Mouse (Mus musculus): Measurements from ENCODE around the gene Il24. TPM values are rescaled to one million over a fixed set of nuclear protein-coding genes. Genes with fewer than 3 reads are reported as not detected.

Il24 gene
- polyA plus RNA-seq, 1 experiment = not detected

GRCm38 (mm10) chr1:130893329-130894040, 6.2 kb upstream of the Il24 start:
- DNase-seq (ENCODE audit: low read depth in 1 of 2, low spot score in 2 of 2) = no peak
- Histone ChIP-seq H3K4me3 (ENCODE audit: extremely low read depth, insufficient read depth, insufficient read length) (no peak overlapping the region), H3K27ac (ENCODE audit: insufficient read depth, low read length) (no peak overlapping the region), H3K27me3 (ENCODE audit: control insufficient read depth, insufficient read depth, low read length) (no peaks in the 10 kb centered on the region), H3K4me1 (ENCODE audit: control insufficient read depth, insufficient read depth, insufficient read length) (no peaks in the 10 kb centered on the region), H3K36me3 (ENCODE audit: control insufficient read depth, insufficient read depth, low read length) (no peaks in the 10 kb centered on the region)
- no peak for TF ChIP-seq POLR2A (IDR thresholded peaks at IDR 0.05; ENCODE audit: low read depth, low read length)
- no peak for TF ChIP-seq CTCF (IDR thresholded peaks at IDR 0.05; ENCODE audit: extremely low read depth, insufficient read depth, insufficient read length, insufficient replicate concordance)
- 82% methylated on average over 9 of the region's 9 CpGs for WGBS

DNA sequence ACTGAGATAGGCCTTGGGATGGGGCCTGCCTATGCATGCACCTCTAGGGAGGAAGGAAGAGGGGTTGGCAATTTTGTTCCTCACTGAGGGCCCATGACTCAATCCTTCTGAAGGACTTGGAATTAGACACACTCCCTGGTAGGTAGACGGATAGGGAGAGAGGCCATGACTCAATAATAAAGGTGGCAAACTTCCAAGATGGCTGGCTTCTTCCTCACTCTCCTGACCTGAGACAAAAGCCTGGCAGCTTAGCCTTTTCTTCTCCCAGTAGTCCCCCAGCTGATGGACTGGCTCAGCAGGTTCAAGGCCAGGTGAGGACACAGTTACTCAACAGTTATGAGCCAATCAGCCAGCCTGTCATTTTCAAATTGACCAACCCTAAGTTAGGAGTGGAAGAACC, 5.2 kb upstream of the Il24 start:
- H3K27ac ChIP-seq (ENCODE audit: insufficient read depth, low read length) = no peak overlapping the region
- no peak for DNase-seq (ENCODE audit: low read depth in 1 of 2, low spot score in 2 of 2)
- H3K27me3 ChIP-seq (ENCODE audit: control insufficient read depth, insufficient read depth, low read length) = no peaks in the 10 kb centered on the region
- no peak overlapping the region for H3K4me3 ChIP-seq (ENCODE audit: extremely low read depth, insufficient read depth, insufficient read length)
- no peaks in the 10 kb centered on the region for H3K36me3 ChIP-seq (ENCODE audit: control insufficient read depth, insufficient read depth, low read length)
- WGBS = 82% methylated on average over 1 of the region's 1 CpGs
- TF ChIP-seq CTCF (IDR thresholded peaks at IDR 0.05; ENCODE audit: extremely low read depth, insufficient read depth, insufficient read length, insufficient replicate concordance) (no peak), POLR2A (IDR thresholded peaks at IDR 0.05; ENCODE audit: low read depth, low read length) (no peak)
- no peaks in the 10 kb centered on the region for H3K4me1 ChIP-seq (ENCODE audit: control insufficient read depth, insufficient read depth, insufficient read length)

DNA sequence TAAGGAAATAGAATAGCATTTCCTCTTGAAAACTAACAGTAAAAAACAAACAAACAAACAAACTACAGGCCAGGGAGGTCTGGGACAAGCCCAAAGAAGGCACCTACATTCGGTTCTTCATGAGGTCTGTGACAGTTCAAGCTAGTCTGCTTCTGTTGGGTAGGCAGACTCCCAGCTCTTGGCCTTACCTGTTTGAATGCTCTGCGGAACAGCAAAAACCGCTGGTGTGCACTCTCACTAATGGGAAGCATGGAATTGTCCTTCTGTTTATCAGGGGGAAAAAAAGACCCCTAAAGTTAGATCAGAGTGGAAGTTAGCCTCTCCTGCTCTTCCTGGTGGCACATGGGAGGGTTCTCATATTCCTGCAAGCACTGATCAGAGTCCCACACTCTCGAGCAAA, 4.1 kb downstream of the Il24 start:
- Histone ChIP-seq H3K4me1 (ENCODE audit: control insufficient read depth, insufficient read depth, insufficient read length) (peaks cover under 1% of the 10 kb centered on the region), H3K27me3 (ENCODE audit: control insufficient read depth, insufficient read depth, low read length) (no peaks in the 10 kb centered on the region), H3K27ac (ENCODE audit: insufficient read depth, low read length) (no peak overlapping the region), H3K4me3 (ENCODE audit: extremely low read depth, insufficient read depth, insufficient read length) (no peak overlapping the region), H3K36me3 (ENCODE audit: control insufficient read depth, insufficient read depth, low read length) (peaks cover 22% of the 10 kb centered on the region)
- 89% methylated on average over 4 of the region's 4 CpGs for WGBS
- no peak for DNase-seq (ENCODE audit: low read depth in 1 of 2, low spot score in 2 of 2)
- TF ChIP-seq CTCF (IDR thresholded peaks at IDR 0.05; ENCODE audit: extremely low read depth, insufficient read depth, insufficient read length, insufficient replicate concordance) (no peak), POLR2A (IDR thresholded peaks at IDR 0.05; ENCODE audit: low read depth, low read length) (no peak)

- peaks cover 37% of the 10 kb centered on the region for H3K36me3 ChIP-seq (ENCODE audit: control insufficient read depth, insufficient read depth, low read length)
- H3K27me3 ChIP-seq (ENCODE audit: control insufficient read depth, insufficient read depth, low read length) = no peaks in the 10 kb centered on the region
- peaks cover 10% of the 10 kb centered on the region for H3K4me1 ChIP-seq (ENCODE audit: control insufficient read depth, insufficient read depth, insufficient read length)
- no peak overlapping the region for H3K27ac ChIP-seq (ENCODE audit: insufficient read depth, low read length)
- no peak overlapping the region for H3K4me3 ChIP-seq (ENCODE audit: extremely low read depth, insufficient read depth, insufficient read length)
- TF ChIP-seq POLR2A (IDR thresholded peaks at IDR 0.05; ENCODE audit: low read depth, low read length) (no peak), CTCF (IDR thresholded peaks at IDR 0.05; ENCODE audit: extremely low read depth, insufficient read depth, insufficient read length, insufficient replicate concordance) (no peak)
- no peak for DNase-seq (ENCODE audit: low read depth in 1 of 2, low spot score in 2 of 2)
- WGBS = 81% methylated on average over 7 of the region's 7 CpGs
Measured at GRCm38 (mm10) chr1:130879927-130880326, 7.3 kb downstream of the Il24 start.

GRCm38 (mm10) chr1:130877889-130878614, 9.2 kb downstream of the Il24 start:
- Histone ChIP-seq H3K27me3 (ENCODE audit: control insufficient read depth, insufficient read depth, low read length) (no peaks in the 10 kb centered on the region), H3K4me3 (ENCODE audit: extremely low read depth, insufficient read depth, insufficient read length) (no peak overlapping the region), H3K36me3 (ENCODE audit: control insufficient read depth, insufficient read depth, low read length) (peaks cover 42% of the 10 kb centered on the region), H3K27ac (ENCODE audit: insufficient read depth, low read length) (peak overlapping the region; percentile 5; the same call in 1 of the 2 replicates), H3K4me1 (ENCODE audit: control insufficient read depth, insufficient read depth, insufficient read length) (peaks cover 10% of the 10 kb centered on the region)
- DNase-seq (ENCODE audit: low read depth in 1 of 2, low spot score in 2 of 2) = peak in 1 of 2 experiments; percentile 32
- no peak for TF ChIP-seq CTCF (IDR thresholded peaks at IDR 0.05; ENCODE audit: extremely low read depth, insufficient read depth, insufficient read length, insufficient replicate concordance)
- no peak for TF ChIP-seq POLR2A (IDR thresholded peaks at IDR 0.05; ENCODE audit: low read depth, low read length)
- 6% methylated on average over 43 of the region's 43 CpGs for WGBS

GRCm38 (mm10) chr1:130876931-130877509, 10.2 kb downstream of the Il24 start:
- Histone ChIP-seq H3K4me1 (ENCODE audit: control insufficient read depth, insufficient read depth, insufficient read length) (peaks cover 11% of the 10 kb centered on the region), H3K27me3 (ENCODE audit: control insufficient read depth, insufficient read depth, low read length) (no peaks in the 10 kb centered on the region), H3K27ac (ENCODE audit: insufficient read depth, low read length) (no peak overlapping the region), H3K4me3 (ENCODE audit: extremely low read depth, insufficient read depth, insufficient read length) (no peak overlapping the region), H3K36me3 (ENCODE audit: control insufficient read depth, insufficient read depth, low read length) (peaks cover 40% of the 10 kb centered on the region)
- peak; percentile 30 to 60 for DNase-seq (ENCODE audit: low read depth in 1 of 2, low spot score in 2 of 2)
- WGBS = 20% methylated on average over 3 of the region's 3 CpGs
- TF ChIP-seq CTCF (IDR thresholded peaks at IDR 0.05; ENCODE audit: extremely low read depth, insufficient read depth, insufficient read length, insufficient replicate concordance) (no peak), POLR2A (IDR thresholded peaks at IDR 0.05; ENCODE audit: low read depth, low read length) (no peak)

Data from spleen, adult 2 months (tissue).